Mouse (Mus musculus): ENCODE results near the gene Prkci. TPM values are rescaled to one million over a fixed set of nuclear protein-coding genes. Genes with fewer than 3 reads are reported as not detected.

Gene Prkci
- polyA plus RNA-seq, 1 experiment from 2014 or later = 33.1 TPM

Small RNA genes lying within 50 kb of the gene (microRNA-seq; reads per million reads assigned to microRNA genes)
- gene Mir7008 = not detected

Other genes with a start within 250 kb of the Prkci start
- not detected in 2 replicates for gene Samd7, start 249.5 kb upstream of the Prkci start, polyA plus RNA-seq (2016; fragmentation: Nextera tagmentation; extraction: Ambion mirVana)
- 80.2 and 88.0 TPM in 2 replicates for gene Sec62, start 202.9 kb upstream of the Prkci start, polyA plus RNA-seq (2016; fragmentation: Nextera tagmentation; extraction: Ambion mirVana)
- gene Gpr160, start 139.8 kb upstream of the Prkci start, polyA plus RNA-seq (2016; fragmentation: Nextera tagmentation; extraction: Ambion mirVana) = 2.6 and 2.8 TPM in 2 replicates
- 5.8 and 6.2 TPM in 2 replicates for gene Phc3, start 26.3 kb upstream of the Prkci start, polyA plus RNA-seq (2016; fragmentation: Nextera tagmentation; extraction: Ambion mirVana)
- gene Skil, start 99.3 kb downstream of the Prkci start, polyA plus RNA-seq (2016; fragmentation: Nextera tagmentation; extraction: Ambion mirVana) = 49.6 and 53.3 TPM in 2 replicates
- gene Cldn11, start 154.2 kb downstream of the Prkci start, polyA plus RNA-seq (2016; fragmentation: Nextera tagmentation; extraction: Ambion mirVana) = 26.3 and 27.5 TPM in 2 replicates